Mouse (Mus musculus): ENCODE measurements around the gene Nckap5l.

DNA sequence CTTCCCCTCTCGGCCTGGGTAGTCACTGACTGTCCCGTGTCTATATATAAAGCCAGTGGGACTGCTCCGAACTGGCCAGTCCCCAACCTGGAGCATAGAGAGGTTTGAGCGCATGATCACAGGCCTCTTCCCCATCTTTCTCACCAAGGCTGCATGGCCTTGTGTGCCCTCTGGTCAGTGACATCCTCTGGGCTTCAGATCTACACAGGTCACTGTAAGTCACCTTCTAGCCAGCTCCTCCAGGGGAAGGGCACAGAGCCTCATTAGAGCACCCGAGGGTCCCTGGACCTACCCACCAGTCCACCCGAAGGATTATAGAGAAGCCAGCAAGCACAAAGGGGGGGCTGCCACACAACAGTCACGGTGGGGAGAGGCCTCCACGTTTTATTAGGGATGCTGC is 35.9 kb downstream of the Nckap5l start:
- TF ChIP-seq CTCF (IDR thresholded peaks at IDR 0.05; ENCODE audit: control insufficient read depth, insufficient read depth, insufficient replicate concordance, low read depth, low read length) (no peak), POLR2A (IDR thresholded peaks at IDR 0.05; ENCODE audit: control insufficient read depth, low read depth, low read length) (no peak)
